Mouse (Mus musculus) left cerebral cortex, adult 6 months (tissue): ENCODE data around the gene Btg2. TPM values are rescaled to one million over a fixed set of nuclear protein-coding genes. Genes with fewer than 3 reads are reported as not detected.

Experiments used
- long read RNA-seq, 2 experiments: library from polyadenylated mRNA; unstranded; transcript quantifications; one replicate each; pipeline ENCODE4 v2.0.0; 2019 to 2020
- polyA plus RNA-seq: library from polyadenylated mRNA; unstranded; fragments of <200 nt; fragmentation: Nextera tagmentation; gene quantifications from 2 replicates; pipeline ENCODE4 v1.2.3, GENCODE M21; 2021

The Btg2 gene
- polyA plus RNA-seq = 17.8 and 27.4 TPM in 2 replicates
- long read RNA-seq, experiment 1, transcript Btg2-201 (2 exons, 2,743 nt) = major isoform, 28 of 36 reads
- long read RNA-seq, experiment 1, partial matches to known transcripts = 8 of 36 reads
- long read RNA-seq, experiment 1, other reads (novel, unspliced or antisense) = 0 of 36 reads
- long read RNA-seq, experiment 2, transcript Btg2-201 (2 exons, 2,743 nt) = major isoform, 10 of 33 reads
- long read RNA-seq, experiment 2, partial matches to known transcripts = 0 of 33 reads
- long read RNA-seq, experiment 2, other reads (novel, unspliced or antisense) = 23 of 33 reads

GRCm38 (mm10) chr1:134078802-134079476 lies at the start of gene Btg2:
Gene Btg2, minus strand, starts transcription at chr1:134079120.

DNA sequence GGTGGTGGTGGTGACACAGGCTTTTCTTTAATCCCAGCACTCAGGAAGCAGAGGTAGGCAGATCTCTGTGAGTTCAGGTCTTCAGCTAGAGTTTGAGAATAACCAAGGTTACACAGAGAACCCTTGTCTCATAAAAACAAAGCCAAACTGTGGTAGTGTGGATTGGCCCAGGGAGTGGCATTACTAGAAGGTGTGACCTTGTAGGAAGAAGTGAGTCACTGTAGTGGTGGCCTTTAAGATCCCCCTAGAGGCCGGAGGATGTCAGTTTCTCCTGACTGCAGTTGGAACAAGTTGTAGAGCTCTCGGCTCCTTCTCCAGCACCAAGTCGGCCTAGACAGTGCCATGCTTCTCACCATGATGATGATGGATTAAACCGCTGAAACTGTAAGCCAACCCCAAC lies 32.1 kb upstream of the Btg2 start, which contains the start of gene Chit1:
TSS of gene Chit1 (plus strand) at position 264 of the 400 bp plus-strand sequence.

GRCm38 (mm10) chr1:134037172-134037571 lies 41.7 kb downstream of the Btg2 start, which contains the start of gene Fmod:
Gene Fmod, plus strand, starts transcription at chr1:134037254.

Other genes starting within 250 kb of the Btg2 start
- 0.93 and 1.3 TPM in 2 replicates for gene Optc, start 171.1 kb downstream of the Btg2 start, polyA plus RNA-seq
- 15.0 and 24.5 TPM in 2 replicates for gene Prelp, start 157.7 kb downstream of the Btg2 start, polyA plus RNA-seq
- gene Fmod, start 41.9 kb downstream of the Btg2 start, polyA plus RNA-seq = 7.1 and 9.6 TPM in 2 replicates
- 0.13 TPM in 1 of 2 replicates, not detected in the other for gene Chit1, start 32.1 kb upstream of the Btg2 start, polyA plus RNA-seq
- gene Chil1, start 103.1 kb upstream of the Btg2 start, polyA plus RNA-seq = 17.7 and 19.0 TPM in 2 replicates
- gene Mybph, start 114.3 kb upstream of the Btg2 start, polyA plus RNA-seq = not detected in 2 replicates
- gene Adora1, start 156.3 kb upstream of the Btg2 start, polyA plus RNA-seq = 73.4 and 80.0 TPM in 2 replicates
- not detected in 2 replicates for gene Myog, start 210.9 kb upstream of the Btg2 start, polyA plus RNA-seq